In the genomic region with DNA sequence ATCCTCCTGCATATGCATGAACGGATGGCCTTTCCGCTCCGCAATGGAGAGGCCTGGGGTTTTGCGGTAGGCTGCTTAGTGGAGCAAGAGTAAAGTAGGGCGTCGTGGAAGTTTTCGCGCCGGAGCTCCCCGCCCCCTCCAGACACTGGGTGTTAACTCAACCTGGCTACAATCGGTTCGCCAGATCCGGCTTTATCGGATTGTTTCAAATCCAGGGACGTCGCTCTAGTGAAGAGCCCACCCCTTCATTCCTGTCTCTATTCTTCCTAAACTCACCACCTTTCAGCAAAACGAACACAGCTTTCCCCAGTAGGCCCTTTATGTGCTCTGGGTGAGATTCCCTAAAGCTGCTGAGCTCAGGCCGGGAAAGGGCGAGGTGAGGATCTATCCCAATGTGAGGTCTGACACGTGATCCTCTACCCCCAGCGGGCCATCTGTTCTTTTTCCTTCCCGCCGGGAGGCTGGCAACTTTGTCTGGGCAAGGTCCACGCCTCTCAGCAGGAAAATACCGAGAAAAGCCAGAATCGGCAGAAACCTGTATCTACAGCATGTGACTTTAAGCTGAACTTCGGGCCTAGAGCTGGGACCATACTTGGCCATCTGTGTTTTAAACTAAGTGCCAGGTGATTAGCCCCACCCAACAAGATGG, we compare ENCODE assay signal across 8 mouse cellular contexts. TPM values are rescaled to one million over a fixed set of nuclear protein-coding genes. Genes with fewer than 3 reads are reported as not detected.
A peak's percentile ranks its signal among the peaks of the same experiment; 100 is the strongest.
DNase-seq lines count a peak whose midpoint lies in the region; ATAC-seq and TF ChIP-seq lines count a peak whose summit lies in the region.

No protein-coding gene starts in this region.

- H3K4me2 ChIP-seq in embryonic facial prominence, embryonic 14.5 days (ENCODE audit: low read depth, low read length) = peak overlapping the region; percentile 95
- H3K4me2 ChIP-seq in heart, embryonic 14.5 days (ENCODE audit: low read length) = peak overlapping the region; percentile 91
- peak overlapping the region; percentile 80 for H3K4me2 ChIP-seq in kidney, embryonic 16.5 days (replicated peaks; ENCODE audit: low read depth, low read length)
- peak overlapping the region; percentile 74 for H3K4me2 ChIP-seq in lung, postnatal 0 days (replicated peaks; ENCODE audit: low read depth, low read length)

- H3K27ac ChIP-seq in embryonic facial prominence, embryonic 14.5 days (replicated peaks; ENCODE audit: low read depth, low read length) = peak overlapping the region; percentile 62; the same call in 1 of the 2 replicates
- no peak overlapping the region for H3K27ac ChIP-seq in heart, embryonic 14.5 days (replicated peaks in 1 of 2; ENCODE audit: control insufficient read depth in 1 of 2, insufficient read depth in 1 of 2, low read depth in 2 of 2, low read length in 2 of 2)
- H3K27ac ChIP-seq in kidney, embryonic 16.5 days (ENCODE audit: low read length) = peak overlapping the region; percentile 69
- peak overlapping the region; percentile 100 for H3K27ac ChIP-seq in lung, postnatal 0 days (ENCODE audit: low read length)

- no peak for ATAC-seq in erythroblast, adult 5-6 weeks (replicated peaks; ENCODE audit: low FRiP score, poor library complexity, severe bottlenecking)
- ATAC-seq in embryonic facial prominence, embryonic 14.5 days (ENCODE audit: low read depth) = no peak
- ATAC-seq in heart, embryonic 14.5 days (ENCODE audit: insufficient number of reproducible peaks, insufficient read depth, low FRiP score, low read depth) = no peak; the same call in 1 of the 2 replicates
- peak; percentile 8; the same call in 1 of the 2 replicates for ATAC-seq in kidney, embryonic 16.5 days (ENCODE audit: low FRiP score, low TSS enrichment)
- ATAC-seq in lung, postnatal 0 days = no peak

- H3K27me3 ChIP-seq in erythroblast, embryonic 14.5 days (ENCODE audit: control insufficient read depth) = peaks cover 70% of the 10 kb centered on the region
- H3K27me3 ChIP-seq in embryonic facial prominence, embryonic 14.5 days (replicated peaks; ENCODE audit: control insufficient read depth, insufficient read depth, low read length) = peaks cover 47% of the 10 kb centered on the region
- peaks cover 16% of the 10 kb centered on the region; the same call in 1 of the 2 replicates for H3K27me3 ChIP-seq in heart, embryonic 14.5 days (ENCODE audit: control insufficient read depth, insufficient read depth, low read length)
- peaks cover 16% of the 10 kb centered on the region; the same call in 1 of the 2 replicates for H3K27me3 ChIP-seq in kidney, embryonic 16.5 days (ENCODE audit: insufficient read depth, low read length)
- H3K27me3 ChIP-seq in lung, postnatal 0 days (replicated peaks; ENCODE audit: insufficient read depth, low read length) = no peaks in the 10 kb centered on the region

- WGBS in embryonic facial prominence, embryonic 14.5 days = 2% methylated on average over 24 of the region's 27 CpGs
- 4% methylated on average over 27 of the region's 27 CpGs for whole genome bisulfite sequencing in heart, embryonic 14.5 days
- WGBS in kidney, embryonic 16.5 days = 5% methylated on average over 27 of the region's 27 CpGs
- 8% methylated on average over 27 of the region's 27 CpGs for WGBS in lung, postnatal 0 days

- peaks cover 7% of the 10 kb centered on the region; the same call in 1 of the 2 replicates for H3K9me3 ChIP-seq in erythroblast, embryonic 14.5 days (ENCODE audit: control insufficient read depth, low read length)
- H3K9me3 ChIP-seq in embryonic facial prominence, embryonic 14.5 days (ENCODE audit: control insufficient read depth, low read length) = no peaks in the 10 kb centered on the region
- H3K9me3 ChIP-seq in heart, embryonic 14.5 days (ENCODE audit: control insufficient read depth, low read length) = no peaks in the 10 kb centered on the region
- H3K9me3 ChIP-seq in kidney, embryonic 16.5 days (ENCODE audit: low read length) = no peaks in the 10 kb centered on the region
- no peaks in the 10 kb centered on the region for H3K9me3 ChIP-seq in lung, postnatal 0 days (ENCODE audit: low read length)

- peak overlapping the region; percentile 56 for H3K9ac ChIP-seq in embryonic facial prominence, embryonic 14.5 days (ENCODE audit: low read depth, low read length)
- peak overlapping the region; percentile 60 for H3K9ac ChIP-seq in heart, embryonic 14.5 days (ENCODE audit: low read length)
- peak overlapping the region; percentile 68 for H3K9ac ChIP-seq in kidney, embryonic 16.5 days (replicated peaks; ENCODE audit: low read length)
- H3K9ac ChIP-seq in lung, postnatal 0 days (replicated peaks; ENCODE audit: low read depth) = peak overlapping the region; percentile 58

- H3K4me3 ChIP-seq in erythroblast, embryonic 14.5 days (replicated peaks) = peak overlapping the region; percentile 51
- H3K4me3 ChIP-seq in embryonic facial prominence, embryonic 14.5 days (ENCODE audit: low read depth, low read length) = peak overlapping the region; percentile 43
- peak overlapping the region; percentile 48 to 50 for H3K4me3 ChIP-seq in heart, embryonic 14.5 days (ENCODE audit: control insufficient read depth in 1 of 2, insufficient read depth in 1 of 2, low read depth in 1 of 2, low read length in 2 of 2)
- peak overlapping the region; percentile 51 for H3K4me3 ChIP-seq in kidney, embryonic 16.5 days (ENCODE audit: low read length)
- peak overlapping the region; percentile 29; the same call in 1 of the 2 replicates for H3K4me3 ChIP-seq in lung, postnatal 0 days (ENCODE audit: low read depth, low read length)

- H3K4me1 ChIP-seq in erythroblast, embryonic 14.5 days (ENCODE audit: control insufficient read depth) = peaks cover 38% of the 10 kb centered on the region
- H3K4me1 ChIP-seq in embryonic facial prominence, embryonic 14.5 days (ENCODE audit: control insufficient read depth, insufficient read depth, low read length) = peaks cover 13% of the 10 kb centered on the region
- H3K4me1 ChIP-seq in heart, embryonic 14.5 days (ENCODE audit: control insufficient read depth in 2 of 2, insufficient read depth in 2 of 2, low read length in 2 of 2) = peaks cover 21 to 28% of the 10 kb centered on the region in 2 experiments
- peaks cover 31% of the 10 kb centered on the region for H3K4me1 ChIP-seq in kidney, embryonic 16.5 days (ENCODE audit: insufficient read depth, low read length)
- H3K4me1 ChIP-seq in lung, postnatal 0 days (ENCODE audit: insufficient read depth, low read depth, low read length) = peaks cover 11% of the 10 kb centered on the region; the same call in 1 of the 2 replicates

- no peak; the same call in 1 of the 2 replicates for TF ChIP-seq EP300 in lung, postnatal 0 days (IDR thresholded peaks at IDR 0.05)

- peak; percentile 0; the same call in 1 of the 2 replicates for TF ChIP-seq CTCF in lung, postnatal 0 days (IDR thresholded peaks at IDR 0.05)

- peak; percentile 61 for DNase-seq in adrenal gland, postnatal 25 days
- peak; percentile 40 for DNase-seq in embryonic facial prominence, embryonic 14.5 days (ENCODE audit: low spot score)
- peak; percentile 64 for DNase-seq in lung, postnatal 0 days (ENCODE audit: low spot score)
- DNase-seq in right cerebral cortex, postnatal 4 days = peak; percentile 23

- H3K36me3 ChIP-seq in erythroblast, embryonic 14.5 days (ENCODE audit: control insufficient read depth) = no peaks in the 10 kb centered on the region
- no peaks in the 10 kb centered on the region for H3K36me3 ChIP-seq in embryonic facial prominence, embryonic 14.5 days (ENCODE audit: control insufficient read depth, insufficient read depth, low read length)
- H3K36me3 ChIP-seq in heart, embryonic 14.5 days (ENCODE audit: control insufficient read depth, insufficient read depth, low read length) = no peaks in the 10 kb centered on the region
- no peaks in the 10 kb centered on the region for H3K36me3 ChIP-seq in kidney, embryonic 16.5 days (ENCODE audit: insufficient read depth, low read length)
- no peaks in the 10 kb centered on the region for H3K36me3 ChIP-seq in lung, postnatal 0 days (ENCODE audit: insufficient read depth, low read length)

RNA-seq across cellular contexts. Expression of gene Klf9, which starts 4.7 kb away (rescaled TPM):
- polyA plus RNA-seq in erythroblast, embryonic 14.5 days (2012) = 0.06 and 0.20 TPM in 2 replicates
- total RNA-seq in erythroblast, adult 5-6 weeks (2015; ENCODE audit: low replicate concordance) = 2.5 TPM in 2 replicates
- total RNA-seq in erythroblast, adult 5-6 weeks (2017; ENCODE audit: low replicate concordance) = 1.8 and 6.1 TPM in 2 replicates
- 72.2 and 72.8 TPM in 2 replicates for total RNA-seq in adrenal gland, postnatal 25 days (2021)
- polyA plus RNA-seq in embryonic facial prominence, embryonic 14.5 days (2014; fragmentation: Nextera tagmentation; extraction: Ambion mirVana) = 3.6 and 4.5 TPM in 2 replicates
- 1.7 and 1.8 TPM in 2 replicates for polyA plus RNA-seq in heart, embryonic 14.5 days (2014; fragmentation: Nextera tagmentation; extraction: Ambion mirVana)
- 5.8 and 6.5 TPM in 2 replicates for polyA plus RNA-seq in kidney, embryonic 16.5 days (2015; fragmentation: Nextera tagmentation; extraction: Ambion mirVana)
- polyA plus RNA-seq in lung, postnatal 0 days (2015; fragmentation: Nextera tagmentation; extraction: Ambion mirVana) = 28.8 and 46.2 TPM in 2 replicates

Comparison
In these comparisons a context has a peak if more than half of its experiments do, and no peak if none do; other contexts are left out.
1. H3K27ac ChIP-seq: peak in embryonic facial prominence, embryonic 14.5 days (single experiment), kidney, embryonic 16.5 days (single experiment) and lung, postnatal 0 days (single experiment); none in heart, embryonic 14.5 days (0 of 2).
2. Peak in every context shown above with its lines, with median percentiles within 50 percentile points of each other: H3K4me3 ChIP-seq, DNase-seq, H3K4me2 ChIP-seq and H3K9ac ChIP-seq.